Mouse (Mus musculus) stomach, postnatal 0 days (tissue): ENCODE results near the gene Mat2a.

Source experiments
- CTCF ChIP-seq: IDR thresholded peaks from 2 replicates; pipeline ENCODE4 v1.5.1; 2016; ENCODE audit warnings: antibody characterized with exemption, low read depth, mild to moderate bottlenecking, moderate library complexity
- EP300 ChIP-seq: optimal IDR thresholded peaks from 2 replicates; pipeline ENCODE3; 2016; ENCODE audit warnings: antibody characterized with exemption

GRCm38 (mm10) chr6:72430989-72431921 lies 8.1 kb downstream of the Mat2a start:
- 0 out of 2 replicates have a peak, but pooled peaks have one; percentile 11 for TF ChIP-seq CTCF
- no peak for TF ChIP-seq EP300
